Mouse (Mus musculus): ENCODE results near the gene Tmem211. TPM values are rescaled to one million over a fixed set of nuclear protein-coding genes. Genes with fewer than 3 reads are reported as not detected.

Gene Tmem211
- total RNA-seq, 2 experiments from 2014 or later: not detected

DNA sequence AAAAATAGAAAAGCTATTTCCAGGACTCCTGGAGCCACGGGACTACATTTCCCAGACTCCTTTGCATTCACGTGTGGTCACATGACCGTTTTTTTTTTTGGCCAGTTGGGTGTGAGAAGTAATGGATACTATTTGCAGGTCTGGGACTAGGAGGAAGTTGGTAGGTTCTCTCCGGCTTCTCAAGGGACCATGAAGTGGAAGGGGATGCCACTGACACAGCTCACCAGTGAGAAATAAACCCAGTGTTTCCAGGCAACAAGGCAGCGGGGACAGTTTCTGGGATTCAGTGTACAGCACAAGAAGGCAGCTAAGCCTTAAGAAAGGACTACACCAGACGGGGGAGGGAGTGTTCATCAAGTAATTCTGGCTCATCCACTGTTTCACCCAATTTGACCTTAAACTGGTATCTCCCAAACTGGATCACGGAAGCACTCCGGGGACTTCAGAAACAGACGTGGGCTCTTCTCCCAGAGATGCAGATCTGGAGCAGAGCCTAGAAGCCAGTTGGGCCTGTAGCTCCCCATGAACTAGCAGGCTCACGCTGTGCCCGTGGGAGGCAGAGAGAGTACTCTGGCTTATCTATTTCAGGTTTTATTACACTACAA lies 44.6 kb downstream of the Tmem211 start:
- peak; percentile 21 for DNase-seq

- DNase-seq: no peak
Observed at GRCm38 (mm10) chr5:113275839-113276238, 49.1 kb downstream of the Tmem211 start.

GRCm38 (mm10) chr5:113280138-113280856 lies 53.6 kb downstream of the Tmem211 start:
- peak; percentile 25 for DNase-seq

- no peak for DNase-seq
Observed at GRCm38 (mm10) chr5:113281557-113281956, 54.8 kb downstream of the Tmem211 start.

DNA sequence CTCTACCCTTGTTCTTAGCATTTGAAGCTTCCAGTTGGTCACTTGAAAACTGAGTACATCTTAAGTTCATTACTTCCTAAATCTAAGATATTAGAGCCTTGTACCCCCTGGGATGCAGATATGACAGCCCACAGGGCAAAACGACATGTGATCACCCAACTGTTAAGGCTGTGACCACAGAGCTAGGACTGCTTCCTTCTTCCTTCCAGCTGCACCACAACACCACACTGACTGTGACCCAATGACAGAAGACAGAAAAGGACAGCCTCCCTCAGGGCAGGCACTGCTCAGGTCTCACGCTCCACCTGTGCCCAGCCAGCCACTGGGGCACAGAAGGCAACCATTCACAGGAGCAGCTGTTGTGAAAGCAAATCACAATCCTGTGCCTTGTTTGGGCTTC lies 57.0 kb downstream of the Tmem211 start:
- no peak for DNase-seq

DNA sequence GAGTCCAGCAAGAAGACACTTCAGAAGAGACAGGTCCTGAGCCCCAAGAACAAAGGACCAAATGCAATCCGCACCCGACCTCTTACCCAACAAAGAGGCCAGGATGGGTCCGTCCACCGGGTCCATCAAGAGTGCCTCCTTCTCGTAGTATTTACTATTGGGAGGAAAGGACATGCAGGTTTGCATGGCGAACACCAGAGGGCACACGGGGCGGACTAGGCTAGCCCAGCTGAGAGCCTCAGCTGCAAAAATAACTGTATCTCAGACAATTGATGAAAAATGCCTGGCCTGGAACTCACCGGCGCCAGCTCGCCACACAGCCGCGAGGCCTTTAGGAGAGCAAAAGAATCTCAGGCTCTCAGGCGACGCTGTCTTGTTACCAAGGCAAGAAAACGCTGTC lies 58.8 kb downstream of the Tmem211 start:
- no peak for DNase-seq

DNA sequence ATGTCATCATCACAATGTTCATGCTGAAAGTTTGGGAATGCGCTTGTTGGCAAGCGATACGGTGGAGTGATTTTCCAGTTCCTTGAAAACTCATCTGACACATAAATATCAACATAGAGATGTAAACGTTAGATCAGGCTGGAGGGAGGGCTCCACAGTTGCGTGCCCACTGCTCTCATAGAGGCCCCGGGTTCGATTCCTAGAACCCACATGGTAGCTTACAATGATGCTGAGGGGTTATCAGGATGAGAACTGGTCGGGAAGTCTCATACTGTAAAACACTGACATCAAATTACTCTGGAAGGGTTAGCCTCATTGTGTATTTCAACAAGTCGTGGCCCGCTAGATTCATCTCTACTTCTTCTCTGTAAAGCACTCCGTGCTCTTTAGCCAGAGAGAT lies 59.3 kb downstream of the Tmem211 start:
- no peak for DNase-seq

- DNase-seq: no peak
Observed at GRCm38 (mm10) chr5:113286591-113287520, 60.1 kb downstream of the Tmem211 start.

GRCm38 (mm10) chr5:113287762-113288161 lies 61.1 kb downstream of the Tmem211 start:
- DNase-seq: no peak

DNA sequence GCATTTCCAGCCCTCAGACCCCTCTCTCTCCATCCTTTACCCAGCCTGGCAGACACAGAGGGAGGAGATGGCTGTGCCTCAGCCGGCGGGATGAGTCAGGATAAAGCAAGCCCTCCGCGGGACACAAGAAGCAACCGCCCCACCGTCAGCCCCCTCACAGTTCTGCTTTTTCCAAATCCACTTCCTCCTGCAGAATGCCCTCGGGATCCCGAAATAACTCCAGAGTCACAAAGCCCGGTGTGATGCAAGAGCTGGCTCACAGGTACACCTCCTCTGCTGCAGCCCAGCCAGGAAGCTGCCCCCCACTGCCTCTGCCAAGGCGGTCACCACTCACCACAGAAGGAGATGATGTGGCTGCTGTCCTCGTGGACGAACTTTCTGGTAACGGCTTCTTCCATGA lies 61.8 kb downstream of the Tmem211 start:
- no peak for DNase-seq

Other genes starting within 250 kb of the Tmem211 start
- 1 to 10 TPM; 3.6 to 4.5 TPM for gene Grk3, start 211.1 kb upstream of the Tmem211 start, total RNA-seq (2021)
- gene Crybb2, start 156.8 kb upstream of the Tmem211 start, total RNA-seq (2021): not detected
- gene Crybb3, start 145.3 kb upstream of the Tmem211 start, total RNA-seq (2021): 1 to 10 TPM in 1 of 2 experiments, under 1 TPM in 1; 0.62 to 1.5 TPM
- 10 to 100 TPM; 25.7 to 28.0 TPM for gene 2900026A02Rik, start 5.7 kb upstream of the Tmem211 start, total RNA-seq (2021)
- gene Sgsm1, start 83.9 kb downstream of the Tmem211 start, total RNA-seq (2021): under 1 TPM; 0.13 to 0.67 TPM
- gene Aym1, start 130.4 kb downstream of the Tmem211 start, total RNA-seq (2021): not detected